Mouse (Mus musculus) midbrain, postnatal 0 days (tissue): ENCODE data around the gene Fcgrt. TPM values are rescaled to one million over a fixed set of nuclear protein-coding genes. Genes with fewer than 3 reads are reported as not detected.

Source experiments
- ATAC-seq: fragments of 200-750 bp; cut with Nextera tagmentation; 2 replicates; pipeline ENCODE4 v1.8.0; 2017; ENCODE audit warnings: moderate number of reproducible peaks, mild to moderate bottlenecking, moderate TSS enrichment, moderate library complexity; ENCODE audit not compliant: low FRiP score
- DNase-seq: peaks from one replicate; pipeline ENCODE4 v3.0.0-alpha.2; 2015; ENCODE audit warnings: low spot score
- H3K27ac ChIP-seq: fragments of 300-500 bp; sonication (generic); 2 replicates; pipeline ENCODE4 v1.5.1; 2014; ENCODE audit warnings: low read depth, mild to moderate bottlenecking, low read length, mixed read lengths
- H3K27me3 ChIP-seq: fragments of 300-500 bp; sonication (generic); 2 replicates; pipeline ENCODE4 v1.6.1; 2014; ENCODE audit warnings: low read length, control low read depth, mixed read lengths; ENCODE audit not compliant: insufficient read depth
- H3K36me3 ChIP-seq: fragments of 300-500 bp; sonication (generic); 2 replicates; pipeline ENCODE4 v1.6.1; 2014; ENCODE audit warnings: low read length, control low read depth, mixed read lengths; ENCODE audit not compliant: insufficient read depth
- H3K4me1 ChIP-seq: fragments of 300-500 bp; sonication (generic); 2 replicates; pipeline ENCODE4 v1.6.1; 2014; ENCODE audit warnings: mild to moderate bottlenecking, control low read depth, antibody characterized with exemption, low read length, mixed read lengths; ENCODE audit not compliant: insufficient read depth
- H3K4me2 ChIP-seq: fragments of 300-500 bp; sonication (generic); 2 replicates; pipeline ENCODE4 v1.6.1; 2014; ENCODE audit warnings: low read depth, mild to moderate bottlenecking, low read length, mixed read lengths; ENCODE audit not compliant: poor library complexity, severe bottlenecking
- H3K4me3 ChIP-seq: fragments of 300-500 bp; sonication (generic); 2 replicates; pipeline ENCODE4 v1.5.1; 2014; ENCODE audit warnings: low read depth, mild to moderate bottlenecking, low read length, moderate library complexity
- H3K9ac ChIP-seq: fragments of 300-500 bp; sonication (generic); replicated peaks from 2 replicates; pipeline ENCODE4 v1.6.1; 2014; ENCODE audit warnings: mild to moderate bottlenecking, low read length, moderate library complexity, mixed read lengths; ENCODE audit not compliant: poor library complexity, severe bottlenecking
- H3K9me3 ChIP-seq: fragments of 300-500 bp; sonication (generic); 2 replicates; pipeline ENCODE4 v1.6.1; 2016; ENCODE audit warnings: low read length, control low read depth
- CTCF ChIP-seq: IDR thresholded peaks from 2 replicates; pipeline ENCODE4 v1.5.1; 2016; ENCODE audit warnings: antibody characterized with exemption, mild to moderate bottlenecking
- WGBS: fragments of 180-500 bp; shearing (Covaris S2); extraction: QIAGEN DNeasy Blood & Tissue Kit; methylation state at CpG from one replicate; pipeline ENCODE4 v1.1.7; 2014; 5-methylcytosine and 5-hydroxymethylcytosine counted together
- polyA plus RNA-seq: library from polyadenylated mRNA; unstranded; fragments of >200 nt; fragmentation: Nextera tagmentation; extraction: Ambion mirVana; gene quantifications from 2 replicates; pipeline ENCODE4 v1.2.1, GENCODE M21; 2015
- total RNA-seq: library from RNA; depleted of rRNA; stranded (reverse); fragments of >200 nt; gene quantifications from 2 replicates; pipeline ENCODE4 v1.2.3, GENCODE M21; 2014

The Fcgrt gene
- total and polyA plus RNA-seq, 2 experiments from 2014 or later: 30.5 to 36.4 TPM

DNA sequence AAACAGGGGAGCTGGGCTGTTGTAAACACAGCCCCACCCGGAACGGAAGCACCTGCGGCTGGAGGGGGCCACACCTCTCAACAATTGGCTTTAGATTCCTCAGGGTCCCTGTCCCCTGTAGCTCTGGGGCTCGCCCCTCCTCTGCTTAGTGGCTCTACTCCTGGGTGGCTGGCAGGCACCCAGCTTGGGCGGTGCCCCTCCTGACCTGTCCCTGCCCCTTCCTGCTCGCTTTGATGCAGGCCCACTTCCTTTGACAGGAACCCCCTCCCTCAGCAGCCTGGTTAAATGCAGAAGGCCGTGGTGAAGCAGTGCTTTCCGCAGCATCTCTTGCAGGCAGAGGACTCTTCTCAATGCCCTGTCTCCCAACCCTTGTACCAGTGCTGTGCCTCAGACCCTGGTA, 17.8 kb upstream of the Fcgrt start:
- Histone ChIP-seq H3K4me1 (peaks cover 3% of the 10 kb centered on the region; the same call in 1 of the 2 replicates), H3K36me3 (peaks cover 45% of the 10 kb centered on the region), H3K4me2 (no peak overlapping the region), H3K9me3 (no peaks in the 10 kb centered on the region), H3K9ac (0 out of 2 replicates have a peak overlapping the region, but pooled peaks have one; percentile 19), H3K27ac (0 out of 2 replicates have a peak overlapping the region, but pooled peaks have one; percentile 12), H3K4me3 (no peak overlapping the region), H3K27me3 (no peaks in the 10 kb centered on the region)
- no peak for ATAC-seq
- DNase-seq: no peak
- WGBS: 70% methylated on average over 8 of the region's 8 CpGs
- TF ChIP-seq CTCF: no peak

DNA sequence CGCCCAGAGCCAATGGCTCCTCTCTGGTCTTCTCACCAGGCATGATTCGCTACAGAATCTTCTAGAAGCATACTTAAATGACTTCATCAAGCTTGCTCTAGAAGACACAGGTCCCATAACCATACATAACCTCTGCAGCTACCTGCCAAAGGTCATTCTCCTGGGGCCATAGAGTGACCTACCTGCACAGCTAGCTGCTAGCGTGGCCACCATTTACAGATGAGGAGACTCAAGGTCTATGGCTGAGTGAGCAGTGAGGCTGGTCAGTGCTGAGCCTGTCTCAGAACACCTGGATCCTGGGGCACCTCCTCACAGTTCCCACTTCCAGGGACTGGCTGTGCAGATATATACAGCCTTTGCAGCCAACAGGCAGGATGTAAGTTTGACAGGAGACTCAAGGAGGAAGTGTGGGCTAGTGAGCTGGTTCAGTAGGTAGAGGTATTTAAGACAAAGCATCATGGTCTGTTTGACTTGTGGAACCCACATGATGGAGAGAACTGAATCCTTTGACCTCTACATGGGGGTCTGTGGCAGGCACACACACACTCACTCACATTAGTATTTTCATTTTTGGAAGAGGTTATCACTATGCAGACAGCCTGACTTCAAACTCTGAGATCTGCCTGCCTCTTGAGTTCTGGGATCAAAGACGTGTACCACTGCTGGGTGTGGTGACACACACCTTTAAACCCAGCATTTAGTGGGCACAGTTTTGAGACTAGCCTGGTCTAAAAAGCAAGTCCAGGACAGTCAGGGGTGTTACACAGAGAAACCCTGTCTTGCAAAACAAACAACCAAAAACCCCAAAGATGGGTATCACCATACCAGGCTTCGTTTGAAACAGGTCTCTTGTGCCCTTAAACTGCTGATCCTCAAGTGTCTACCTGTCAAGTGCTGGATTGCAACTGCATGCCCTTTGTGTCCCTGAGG, 16.4 kb upstream of the Fcgrt start:
- ATAC-seq: no peak
- Histone ChIP-seq H3K9ac (no peak overlapping the region), H3K9me3 (no peaks in the 10 kb centered on the region), H3K4me1 (peaks cover 3% of the 10 kb centered on the region; the same call in 1 of the 2 replicates), H3K36me3 (peaks cover 34% of the 10 kb centered on the region), H3K27me3 (no peaks in the 10 kb centered on the region), H3K4me2 (no peak overlapping the region), H3K27ac (no peak overlapping the region), H3K4me3 (no peak overlapping the region)
- TF ChIP-seq CTCF: no peak
- no peak for DNase-seq
- WGBS: 85% methylated on average over 5 of the region's 5 CpGs

DNA sequence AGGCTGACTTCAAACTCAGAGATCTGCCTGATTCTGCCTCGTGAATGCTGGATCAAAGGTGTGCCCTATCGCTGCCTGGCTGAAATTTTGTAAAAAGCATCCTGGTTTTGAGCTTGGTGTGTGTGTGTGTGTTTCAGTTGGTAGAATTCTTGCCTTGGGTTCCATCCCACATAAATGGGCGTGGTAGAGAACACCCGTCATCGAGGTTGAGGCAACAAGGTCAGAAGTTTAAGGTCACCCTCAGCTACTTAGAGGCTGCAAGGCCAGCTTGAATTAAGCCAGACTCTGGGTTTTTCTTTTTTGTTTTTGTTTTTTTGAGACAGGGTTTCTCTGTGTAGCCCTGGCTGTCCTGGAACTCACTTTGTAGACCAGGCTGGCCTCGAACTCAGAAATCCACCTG, 14.7 kb upstream of the Fcgrt start:
- H3K9ac ChIP-seq: no peak overlapping the region
- no peak for TF ChIP-seq CTCF
- DNase-seq (no peak), ATAC-seq (no peak)
- WGBS: 93% methylated on average over 6 of the region's 6 CpGs
- peaks cover 3% of the 10 kb centered on the region; the same call in 1 of the 2 replicates for H3K4me1 ChIP-seq
- H3K4me2 ChIP-seq: no peak overlapping the region
- H3K9me3 ChIP-seq: no peaks in the 10 kb centered on the region
- no peak overlapping the region for H3K4me3 ChIP-seq
- H3K36me3 ChIP-seq: peaks cover 34% of the 10 kb centered on the region
- H3K27ac ChIP-seq: no peak overlapping the region
- H3K27me3 ChIP-seq: no peaks in the 10 kb centered on the region

DNA sequence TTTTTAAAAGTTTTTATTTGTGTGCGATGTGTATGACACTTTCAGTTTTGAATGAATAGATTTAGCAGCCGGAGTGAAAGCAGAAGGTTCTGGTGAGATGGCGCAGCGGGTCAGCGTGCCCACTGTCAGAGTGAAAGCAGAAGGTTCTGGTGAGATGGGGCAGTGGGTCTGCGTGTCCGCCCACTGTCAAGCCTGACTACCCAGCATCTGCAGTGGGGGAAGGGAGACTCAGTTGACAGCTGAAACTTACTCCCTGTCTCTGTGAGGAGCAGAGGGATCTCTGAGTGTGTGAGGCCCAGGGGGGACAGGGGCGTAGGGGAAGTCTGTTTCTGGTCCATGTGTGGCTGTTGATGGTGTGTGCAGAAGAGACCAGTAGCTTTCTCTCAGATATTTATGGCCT, 13.9 kb upstream of the Fcgrt start:
- no peak overlapping the region for H3K4me3 ChIP-seq
- H3K9me3 ChIP-seq: no peaks in the 10 kb centered on the region
- no peak overlapping the region for H3K9ac ChIP-seq
- H3K36me3 ChIP-seq: peaks cover 33% of the 10 kb centered on the region
- DNase-seq: no peak
- 81% methylated on average over 8 of the region's 8 CpGs for WGBS
- TF ChIP-seq CTCF: no peak
- no peak overlapping the region for H3K4me2 ChIP-seq
- ATAC-seq: no peak
- no peak overlapping the region for H3K27ac ChIP-seq
- no peaks in the 10 kb centered on the region for H3K27me3 ChIP-seq
- no peaks in the 10 kb centered on the region; the same call in 1 of the 2 replicates for H3K4me1 ChIP-seq

DNA sequence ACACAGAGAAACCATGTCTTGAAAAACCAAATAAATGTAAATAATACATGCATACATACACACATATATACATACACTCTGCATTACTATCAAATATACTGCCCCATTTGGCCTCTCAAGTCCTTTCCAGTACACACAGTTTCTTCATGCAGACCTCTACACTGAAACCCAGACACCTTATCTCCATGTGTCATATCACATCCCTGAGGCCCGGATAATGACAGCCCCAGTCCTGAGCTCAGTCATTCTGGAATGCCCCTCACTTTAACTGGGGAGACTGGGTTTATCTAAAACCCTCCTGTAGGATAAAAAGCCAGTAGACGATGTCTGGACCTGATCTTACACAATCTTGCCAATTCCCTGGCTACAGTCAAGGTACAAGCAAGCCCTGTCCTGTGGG, 9.8 kb upstream of the Fcgrt start:
- no peaks in the 10 kb centered on the region for H3K9me3 ChIP-seq
- no peak for DNase-seq

DNA sequence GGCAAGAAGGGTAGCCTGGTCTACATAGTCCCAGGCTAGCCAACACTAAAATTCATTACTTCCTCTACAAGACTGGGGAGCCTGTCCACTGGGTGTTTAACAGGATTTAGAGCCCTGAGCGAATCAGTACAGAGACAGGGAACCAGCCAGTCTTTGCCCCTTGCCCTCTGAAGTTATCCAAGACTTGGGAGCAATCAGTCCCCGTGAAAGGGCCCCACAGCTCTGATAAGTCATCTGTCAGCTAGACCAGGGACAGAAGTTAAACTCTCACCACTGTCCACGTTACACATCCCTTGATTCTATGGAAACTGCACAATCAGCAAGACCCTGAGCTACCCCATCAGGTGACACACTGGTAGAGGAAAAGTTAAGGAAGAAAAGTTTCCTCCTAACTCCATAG, 8.9 kb upstream of the Fcgrt start:
- WGBS: 66% methylated on average over 3 of the region's 3 CpGs

More for the DNA sequence above, 9.8 kb upstream of the Fcgrt start:
- Histone ChIP-seq H3K4me3 (no peak overlapping the region), H3K4me2 (no peak overlapping the region), H3K27me3 (no peaks in the 10 kb centered on the region), H3K9ac (no peak overlapping the region), H3K36me3 (no peaks in the 10 kb centered on the region; the same call in 1 of the 2 replicates), H3K27ac (no peak overlapping the region), H3K4me1 (no peaks in the 10 kb centered on the region)
- ATAC-seq: no peak
- TF ChIP-seq CTCF: no peak
- WGBS: 85% methylated on average over 2 of the region's 2 CpGs

More for the DNA sequence above, 8.9 kb upstream of the Fcgrt start:
- Histone ChIP-seq H3K36me3 (no peaks in the 10 kb centered on the region), H3K27ac (no peak overlapping the region), H3K9ac (no peak overlapping the region), H3K4me3 (no peak overlapping the region), H3K4me1 (no peaks in the 10 kb centered on the region), H3K4me2 (no peak overlapping the region), H3K27me3 (no peaks in the 10 kb centered on the region), H3K9me3 (no peaks in the 10 kb centered on the region)
- DNase-seq: no peak
- no peak for ATAC-seq
- TF ChIP-seq CTCF: no peak
